Mouse (Mus musculus) midbrain, embryonic 14.5 days (tissue): ENCODE measurements around the gene N4bp2. TPM values are rescaled to one million over a fixed set of nuclear protein-coding genes. Genes with fewer than 3 reads are reported as not detected.

Experiments
- ATAC-seq: fragments of 200-750 bp; cut with Nextera tagmentation; 2 replicates; pipeline ENCODE4 v1.8.0; 2017; ENCODE audit warnings: moderate number of reproducible peaks, moderate library complexity; ENCODE audit not compliant: low FRiP score, low TSS enrichment
- DNase-seq: peaks from one replicate; pipeline ENCODE4 v3.0.0-alpha.2; 2015
- H3K27ac ChIP-seq: fragments of 300-500 bp; sonication (generic); replicated peaks from 2 replicates; pipeline ENCODE4 v1.5.1; 2014; ENCODE audit warnings: mild to moderate bottlenecking, low read depth, low read length, moderate library complexity
- H3K27me3 ChIP-seq: fragments of 300-500 bp; sonication (generic); 2 replicates; pipeline ENCODE4 v1.6.1; 2014; ENCODE audit warnings: low read length, control low read depth, mixed read lengths; ENCODE audit not compliant: control insufficient read depth, insufficient read depth
- H3K36me3 ChIP-seq: fragments of 300-500 bp; sonication (generic); 2 replicates; pipeline ENCODE4 v1.6.1; 2014; ENCODE audit warnings: low read length, control low read depth; ENCODE audit not compliant: control insufficient read depth, insufficient read depth
- H3K4me1 ChIP-seq: fragments of 300-500 bp; sonication (generic); 2 replicates; pipeline ENCODE4 v1.6.1; 2014; ENCODE audit warnings: mild to moderate bottlenecking, antibody characterized with exemption, low read length, control low read depth; ENCODE audit not compliant: control insufficient read depth, insufficient read depth
- H3K4me2 ChIP-seq: fragments of 300-500 bp; sonication (generic); 2 replicates; pipeline ENCODE4 v1.6.1; 2014; ENCODE audit warnings: mild to moderate bottlenecking, low read length, moderate library complexity
- H3K4me3 ChIP-seq: fragments of 300-500 bp; sonication (generic); replicated peaks from 2 replicates; pipeline ENCODE4 v1.5.1; 2014; ENCODE audit warnings: low read depth, low read length
- H3K9ac ChIP-seq: fragments of 300-500 bp; sonication (generic); replicated peaks from 2 replicates; pipeline ENCODE4 v1.6.1; 2014; ENCODE audit warnings: mild to moderate bottlenecking, low read length, moderate library complexity
- H3K9me3 ChIP-seq: fragments of 300-500 bp; sonication (generic); 2 replicates; pipeline ENCODE4 v1.6.1; 2016; ENCODE audit warnings: low read length, control low read depth, mixed read lengths; ENCODE audit not compliant: control insufficient read depth
- WGBS: fragments of 180-500 bp; shearing (Covaris S2); extraction: QIAGEN DNeasy Blood & Tissue Kit; methylation state at CpG from one replicate; pipeline ENCODE4 v1.1.7; 2014; 5-methylcytosine and 5-hydroxymethylcytosine counted together
- polyA plus RNA-seq: library from polyadenylated mRNA; unstranded; fragments of >200 nt; fragmentation: Nextera tagmentation; extraction: Ambion mirVana; gene quantifications from 2 replicates; pipeline ENCODE4 v1.2.1, GENCODE M21; 2014

N4bp2 gene
- polyA plus RNA-seq, 1 experiment from 2014 or later = 32.6 TPM

- H3K4me3 ChIP-seq = no peak overlapping the region
- H3K9me3 ChIP-seq = no peaks in the 10 kb centered on the region
- H3K4me2 ChIP-seq = no peak overlapping the region
- no peak overlapping the region for H3K27ac ChIP-seq
- WGBS = 96% methylated on average over 3 of the region's 3 CpGs
- H3K4me1 ChIP-seq = no peaks in the 10 kb centered on the region
- ATAC-seq (no peak), DNase-seq (no peak)
- H3K36me3 ChIP-seq = no peaks in the 10 kb centered on the region
- H3K9ac ChIP-seq = no peak overlapping the region
- H3K27me3 ChIP-seq = no peaks in the 10 kb centered on the region
These were observed 24.0 kb upstream of the N4bp2 start for GRCm38 (mm10) chr5:65739366-65739765.

DNA sequence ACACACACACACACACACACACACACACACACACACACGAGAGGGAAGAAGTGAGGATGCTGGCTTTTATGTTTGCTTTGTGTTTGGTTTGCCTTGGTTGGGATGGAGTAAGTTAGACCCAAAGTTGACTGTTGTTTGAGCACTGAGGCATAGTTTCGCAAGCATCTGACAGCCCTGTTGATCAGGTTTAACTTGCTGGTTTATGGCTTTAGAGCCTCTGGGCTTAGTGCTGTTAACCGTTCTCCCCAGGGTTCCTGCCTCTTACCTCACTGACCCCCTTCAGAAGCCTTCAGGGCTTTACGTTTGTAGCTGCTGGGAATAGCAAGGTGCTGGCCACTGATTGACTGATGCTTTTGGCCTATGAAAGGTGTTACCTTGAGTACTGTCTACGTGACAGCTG is 16.4 kb upstream of the N4bp2 start:
- H3K9ac ChIP-seq = no peak overlapping the region
- no peaks in the 10 kb centered on the region for H3K27me3 ChIP-seq
- 91% methylated on average over 5 of the region's 5 CpGs for WGBS
- H3K4me1 ChIP-seq = no peaks in the 10 kb centered on the region
- DNase-seq (no peak), ATAC-seq (no peak)
- no peak overlapping the region for H3K4me2 ChIP-seq
- no peak overlapping the region for H3K4me3 ChIP-seq
- H3K27ac ChIP-seq = no peak overlapping the region
- H3K36me3 ChIP-seq = no peaks in the 10 kb centered on the region
- no peaks in the 10 kb centered on the region for H3K9me3 ChIP-seq

- no peak for DNase-seq
- H3K9me3 ChIP-seq = no peaks in the 10 kb centered on the region
- H3K4me2 ChIP-seq = no peak overlapping the region
- ATAC-seq = no peak
- H3K27ac ChIP-seq = no peak overlapping the region
- no peaks in the 10 kb centered on the region for H3K36me3 ChIP-seq
- no peak overlapping the region for H3K9ac ChIP-seq
- H3K27me3 ChIP-seq = no peaks in the 10 kb centered on the region
- WGBS = 43% methylated on average over 2 of the region's 2 CpGs
- H3K4me1 ChIP-seq = no peaks in the 10 kb centered on the region
- no peak overlapping the region for H3K4me3 ChIP-seq
These were observed 14.9 kb upstream of the N4bp2 start for GRCm38 (mm10) chr5:65748386-65748785.

- Histone ChIP-seq H3K4me3 (no peak overlapping the region), H3K36me3 (no peaks in the 10 kb centered on the region), H3K9me3 (no peaks in the 10 kb centered on the region), H3K27me3 (no peaks in the 10 kb centered on the region), H3K9ac (no peak overlapping the region), H3K27ac (no peak overlapping the region), H3K4me1 (no peaks in the 10 kb centered on the region), H3K4me2 (no peak overlapping the region)
- DNase-seq (no peak), ATAC-seq (no peak)
These were observed 14.4 kb upstream of the N4bp2 start for GRCm38 (mm10) chr5:65748880-65749279.

- H3K27ac ChIP-seq = no peak overlapping the region
- WGBS = 76% methylated on average over 4 of the region's 4 CpGs
These were observed 11.3 kb upstream of the N4bp2 start for GRCm38 (mm10) chr5:65752021-65752420.

GRCm38 (mm10) chr5:65755859-65756258 is 7.5 kb upstream of the N4bp2 start:
- Histone ChIP-seq H3K36me3 (no peaks in the 10 kb centered on the region), H3K9ac (no peak overlapping the region), H3K27ac (no peak overlapping the region), H3K27me3 (no peaks in the 10 kb centered on the region), H3K4me1 (no peaks in the 10 kb centered on the region), H3K9me3 (no peaks in the 10 kb centered on the region), H3K4me3 (no peak overlapping the region), H3K4me2 (no peak overlapping the region)
- DNase-seq = no peak
- 93% methylated on average over 5 of the region's 5 CpGs for WGBS
- ATAC-seq = no peak

More at GRCm38 (mm10) chr5:65752021-65752420, 11.3 kb upstream of the N4bp2 start:
- DNase-seq (no peak), ATAC-seq (no peak)
- no peak overlapping the region for H3K4me2 ChIP-seq
- no peak overlapping the region for H3K4me3 ChIP-seq
- H3K36me3 ChIP-seq = no peaks in the 10 kb centered on the region
- no peak overlapping the region for H3K9ac ChIP-seq
- no peaks in the 10 kb centered on the region for H3K27me3 ChIP-seq
- H3K9me3 ChIP-seq = no peaks in the 10 kb centered on the region
- no peaks in the 10 kb centered on the region for H3K4me1 ChIP-seq

DNA sequence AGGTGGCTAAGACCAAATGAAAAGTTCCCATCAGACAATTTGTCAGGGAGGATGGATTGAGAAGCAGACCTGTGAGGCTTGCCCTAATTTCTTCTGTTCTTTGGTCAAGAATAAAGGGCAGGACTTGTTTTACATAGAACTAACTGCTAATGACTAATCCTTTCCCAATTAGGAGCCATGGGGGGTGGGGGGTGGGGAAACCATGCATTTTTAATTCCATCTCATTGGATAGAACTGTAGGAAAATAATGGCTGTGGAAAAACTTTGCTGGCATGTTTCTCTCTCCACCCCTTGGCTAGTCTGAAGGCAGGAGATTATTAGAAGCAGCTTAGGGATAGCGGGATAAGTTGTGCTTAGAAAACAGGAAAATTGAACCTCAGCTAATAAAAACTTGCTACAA is 6.2 kb upstream of the N4bp2 start:
- H3K4me2 ChIP-seq = no peak overlapping the region
- H3K9ac ChIP-seq = no peak overlapping the region
- H3K4me3 ChIP-seq = no peak overlapping the region
- H3K9me3 ChIP-seq = no peaks in the 10 kb centered on the region
- no peaks in the 10 kb centered on the region for H3K27me3 ChIP-seq
- H3K27ac ChIP-seq = no peak overlapping the region
- no peaks in the 10 kb centered on the region for H3K36me3 ChIP-seq
- H3K4me1 ChIP-seq = peaks cover 4% of the 10 kb centered on the region; the same call in 1 of the 2 replicates
- WGBS = 80% methylated on average over 1 of the region's 1 CpGs
- DNase-seq (no peak), ATAC-seq (no peak)

DNA sequence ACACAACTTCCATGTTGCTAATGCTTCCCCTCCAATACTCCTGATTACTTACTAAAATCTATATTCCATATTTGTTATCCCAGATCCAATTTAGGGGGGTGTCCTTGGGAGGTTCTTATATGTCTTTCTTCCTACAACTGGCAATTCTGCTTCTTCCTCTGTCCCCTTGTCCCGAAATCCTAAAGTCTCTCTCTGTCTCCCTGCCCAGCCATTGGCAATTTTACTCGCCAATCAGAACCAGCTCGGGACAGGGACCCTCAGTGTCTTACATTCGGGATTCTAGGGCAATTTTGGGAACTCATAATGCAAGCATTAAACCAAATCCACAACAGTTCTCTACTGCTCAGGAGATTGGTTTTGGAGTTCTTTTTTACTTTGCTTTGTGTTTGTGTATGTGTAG is 3.3 kb upstream of the N4bp2 start:
- Histone ChIP-seq H3K9me3 (no peaks in the 10 kb centered on the region), H3K9ac (no peak overlapping the region), H3K4me1 (peaks cover 4% of the 10 kb centered on the region; the same call in 1 of the 2 replicates), H3K4me2 (no peak overlapping the region), H3K4me3 (no peak overlapping the region), H3K27me3 (no peaks in the 10 kb centered on the region), H3K27ac (no peak overlapping the region), H3K36me3 (no peaks in the 10 kb centered on the region)
- ATAC-seq (no peak), DNase-seq (no peak)
- WGBS = 88% methylated on average over 4 of the region's 4 CpGs

- H3K27ac ChIP-seq = no peak overlapping the region
These were observed 2.7 kb upstream of the N4bp2 start for GRCm38 (mm10) chr5:65760599-65760998.

More at GRCm38 (mm10) chr5:65760599-65760998, 2.7 kb upstream of the N4bp2 start:
- WGBS = 95% methylated on average over 2 of the region's 2 CpGs
- Histone ChIP-seq H3K9ac (no peak overlapping the region), H3K36me3 (no peaks in the 10 kb centered on the region), H3K27me3 (no peaks in the 10 kb centered on the region), H3K4me2 (no peak overlapping the region), H3K9me3 (no peaks in the 10 kb centered on the region), H3K4me1 (peaks cover 6% of the 10 kb centered on the region; the same call in 1 of the 2 replicates), H3K4me3 (no peak overlapping the region)
- ATAC-seq (no peak), DNase-seq (no peak)
